Mouse (Mus musculus): ENCODE measurements around the gene Slc9a9. TPM values are rescaled to one million over a fixed set of nuclear protein-coding genes. Genes with fewer than 3 reads are reported as not detected.

Gene Slc9a9
- polyA plus RNA-seq, 1 experiment from 2014 or later, result 5.1 TPM

GRCm38 (mm10) chr9:95221310-95221709, 551.6 kb downstream of the Slc9a9 start:
- 78% methylated on average over 5 of the region's 5 CpGs for WGBS
- no peaks in the 10 kb centered on the region for H3K36me3 ChIP-seq (ENCODE audit: control insufficient read depth, insufficient read depth, low read length)

GRCm38 (mm10) chr9:95226986-95227385, 557.3 kb downstream of the Slc9a9 start:
- WGBS, result 78% methylated on average over 4 of the region's 4 CpGs
- Histone ChIP-seq H3K4me2 (ENCODE audit: low read depth, low read length) (no peak overlapping the region), H3K4me1 (ENCODE audit: control insufficient read depth, insufficient read depth, low read length) (no peaks in the 10 kb centered on the region), H3K36me3 (ENCODE audit: control insufficient read depth, insufficient read depth, low read length) (no peaks in the 10 kb centered on the region), H3K4me3 (replicated peaks; ENCODE audit: low read length) (no peak overlapping the region), H3K9me3 (replicated peaks; ENCODE audit: control insufficient read depth, low read length) (no peaks in the 10 kb centered on the region), H3K27ac (ENCODE audit: low read length) (no peak overlapping the region), H3K9ac (ENCODE audit: low read length) (no peak overlapping the region), H3K27me3 (ENCODE audit: control insufficient read depth, insufficient read depth, low read length) (no peaks in the 10 kb centered on the region)
- no peak for ATAC-seq (ENCODE audit: insufficient read depth, low FRiP score)

More at GRCm38 (mm10) chr9:95221310-95221709, 551.6 kb downstream of the Slc9a9 start:
- ATAC-seq (ENCODE audit: insufficient read depth, low FRiP score), result no peak
- no peak overlapping the region for H3K27ac ChIP-seq (ENCODE audit: low read length)
- H3K4me1 ChIP-seq (ENCODE audit: control insufficient read depth, insufficient read depth, low read length), result no peaks in the 10 kb centered on the region
- no peak overlapping the region for H3K4me2 ChIP-seq (ENCODE audit: low read depth, low read length)
- no peak overlapping the region for H3K9ac ChIP-seq (ENCODE audit: low read length)
- no peak overlapping the region for H3K4me3 ChIP-seq (replicated peaks; ENCODE audit: low read length)
- H3K27me3 ChIP-seq (ENCODE audit: control insufficient read depth, insufficient read depth, low read length), result no peaks in the 10 kb centered on the region
- no peaks in the 10 kb centered on the region for H3K9me3 ChIP-seq (replicated peaks; ENCODE audit: control insufficient read depth, low read length)

- Histone ChIP-seq H3K27ac (ENCODE audit: low read length) (no peak overlapping the region), H3K4me2 (ENCODE audit: low read depth, low read length) (no peak overlapping the region), H3K4me1 (ENCODE audit: control insufficient read depth, insufficient read depth, low read length) (no peaks in the 10 kb centered on the region), H3K9me3 (replicated peaks; ENCODE audit: control insufficient read depth, low read length) (no peaks in the 10 kb centered on the region), H3K4me3 (replicated peaks; ENCODE audit: low read length) (no peak overlapping the region), H3K9ac (ENCODE audit: low read length) (no peak overlapping the region), H3K36me3 (ENCODE audit: control insufficient read depth, insufficient read depth, low read length) (no peaks in the 10 kb centered on the region), H3K27me3 (ENCODE audit: control insufficient read depth, insufficient read depth, low read length) (no peaks in the 10 kb centered on the region)
- ATAC-seq (ENCODE audit: insufficient read depth, low FRiP score), result no peak
- 90% methylated on average over 1 of the region's 1 CpGs for WGBS
Observed at GRCm38 (mm10) chr9:95228123-95228522, 558.4 kb downstream of the Slc9a9 start.

GRCm38 (mm10) chr9:95229147-95229546, 559.4 kb downstream of the Slc9a9 start:
- H3K4me1 ChIP-seq (ENCODE audit: control insufficient read depth, insufficient read depth, low read length), result no peaks in the 10 kb centered on the region
- ATAC-seq (ENCODE audit: insufficient read depth, low FRiP score), result no peak
- no peaks in the 10 kb centered on the region for H3K9me3 ChIP-seq (replicated peaks; ENCODE audit: control insufficient read depth, low read length)

GRCm38 (mm10) chr9:95239900-95240299, 570.2 kb downstream of the Slc9a9 start:
- no peak overlapping the region for H3K9ac ChIP-seq (ENCODE audit: low read length)

More at GRCm38 (mm10) chr9:95229147-95229546, 559.4 kb downstream of the Slc9a9 start:
- no peak overlapping the region for H3K4me3 ChIP-seq (replicated peaks; ENCODE audit: low read length)
- no peaks in the 10 kb centered on the region for H3K36me3 ChIP-seq (ENCODE audit: control insufficient read depth, insufficient read depth, low read length)
- WGBS, result 84% methylated on average over 2 of the region's 2 CpGs
- no peaks in the 10 kb centered on the region for H3K27me3 ChIP-seq (ENCODE audit: control insufficient read depth, insufficient read depth, low read length)
- H3K9ac ChIP-seq (ENCODE audit: low read length), result no peak overlapping the region
- H3K4me2 ChIP-seq (ENCODE audit: low read depth, low read length), result no peak overlapping the region
- no peak overlapping the region for H3K27ac ChIP-seq (ENCODE audit: low read length)

GRCm38 (mm10) chr9:95242628-95243195, 573.0 kb downstream of the Slc9a9 start:
- Histone ChIP-seq H3K9me3 (replicated peaks; ENCODE audit: control insufficient read depth, low read length) (no peaks in the 10 kb centered on the region), H3K4me2 (ENCODE audit: low read depth, low read length) (no peak overlapping the region), H3K27me3 (ENCODE audit: control insufficient read depth, insufficient read depth, low read length) (no peaks in the 10 kb centered on the region), H3K9ac (ENCODE audit: low read length) (no peak overlapping the region), H3K36me3 (ENCODE audit: control insufficient read depth, insufficient read depth, low read length) (no peaks in the 10 kb centered on the region), H3K4me3 (replicated peaks; ENCODE audit: low read length) (no peak overlapping the region), H3K27ac (ENCODE audit: low read length) (no peak overlapping the region), H3K4me1 (ENCODE audit: control insufficient read depth, insufficient read depth, low read length) (no peaks in the 10 kb centered on the region)
- 96% methylated on average over 2 of the region's 2 CpGs for WGBS
- ATAC-seq (ENCODE audit: insufficient read depth, low FRiP score), result no peak

More at GRCm38 (mm10) chr9:95239900-95240299, 570.2 kb downstream of the Slc9a9 start:
- H3K27ac ChIP-seq (ENCODE audit: low read length), result no peak overlapping the region
- H3K9me3 ChIP-seq (replicated peaks; ENCODE audit: control insufficient read depth, low read length), result no peaks in the 10 kb centered on the region
- no peak for ATAC-seq (ENCODE audit: insufficient read depth, low FRiP score)
- no peak overlapping the region for H3K4me3 ChIP-seq (replicated peaks; ENCODE audit: low read length)
- H3K4me1 ChIP-seq (ENCODE audit: control insufficient read depth, insufficient read depth, low read length), result no peaks in the 10 kb centered on the region
- no peaks in the 10 kb centered on the region for H3K36me3 ChIP-seq (ENCODE audit: control insufficient read depth, insufficient read depth, low read length)
- no peak overlapping the region for H3K4me2 ChIP-seq (ENCODE audit: low read depth, low read length)
- H3K27me3 ChIP-seq (ENCODE audit: control insufficient read depth, insufficient read depth, low read length), result no peaks in the 10 kb centered on the region

GRCm38 (mm10) chr9:95254162-95254561, 584.5 kb downstream of the Slc9a9 start:
- no peak overlapping the region for H3K4me2 ChIP-seq (ENCODE audit: low read depth, low read length)
- H3K4me3 ChIP-seq (replicated peaks; ENCODE audit: low read length), result no peak overlapping the region
- H3K27ac ChIP-seq (ENCODE audit: low read length), result no peak overlapping the region
- no peak for ATAC-seq (ENCODE audit: insufficient read depth, low FRiP score)
- H3K36me3 ChIP-seq (ENCODE audit: control insufficient read depth, insufficient read depth, low read length), result no peaks in the 10 kb centered on the region
- no peaks in the 10 kb centered on the region for H3K4me1 ChIP-seq (ENCODE audit: control insufficient read depth, insufficient read depth, low read length)
- H3K27me3 ChIP-seq (ENCODE audit: control insufficient read depth, insufficient read depth, low read length), result no peaks in the 10 kb centered on the region
- H3K9me3 ChIP-seq (replicated peaks; ENCODE audit: control insufficient read depth, low read length), result no peaks in the 10 kb centered on the region; the same call in 1 of the 2 replicates
- 84% methylated on average over 4 of the region's 4 CpGs for WGBS
- no peak overlapping the region for H3K9ac ChIP-seq (ENCODE audit: low read length)

- WGBS, result 60% methylated on average over 6 of the region's 6 CpGs
Observed at GRCm38 (mm10) chr9:95255844-95256243, 586.1 kb downstream of the Slc9a9 start.

GRCm38 (mm10) chr9:95256680-95257316, 587.1 kb downstream of the Slc9a9 start:
- Histone ChIP-seq H3K4me2 (ENCODE audit: low read depth, low read length) (no peak overlapping the region), H3K9me3 (replicated peaks; ENCODE audit: control insufficient read depth, low read length) (no peaks in the 10 kb centered on the region; the same call in 1 of the 2 replicates), H3K4me3 (replicated peaks; ENCODE audit: low read length) (no peak overlapping the region), H3K27me3 (ENCODE audit: control insufficient read depth, insufficient read depth, low read length) (no peaks in the 10 kb centered on the region), H3K27ac (ENCODE audit: low read length) (no peak overlapping the region), H3K9ac (ENCODE audit: low read length) (no peak overlapping the region), H3K36me3 (ENCODE audit: control insufficient read depth, insufficient read depth, low read length) (no peaks in the 10 kb centered on the region), H3K4me1 (ENCODE audit: control insufficient read depth, insufficient read depth, low read length) (no peaks in the 10 kb centered on the region)
- 81% methylated on average over 21 of the region's 21 CpGs for WGBS
- ATAC-seq (ENCODE audit: insufficient read depth, low FRiP score), result no peak

More at GRCm38 (mm10) chr9:95255844-95256243, 586.1 kb downstream of the Slc9a9 start:
- H3K9ac ChIP-seq (ENCODE audit: low read length), result no peak overlapping the region
- H3K9me3 ChIP-seq (replicated peaks; ENCODE audit: control insufficient read depth, low read length), result no peaks in the 10 kb centered on the region; the same call in 1 of the 2 replicates
- H3K4me2 ChIP-seq (ENCODE audit: low read depth, low read length), result no peak overlapping the region
- no peak overlapping the region for H3K4me3 ChIP-seq (replicated peaks; ENCODE audit: low read length)
- no peak for ATAC-seq (ENCODE audit: insufficient read depth, low FRiP score)
- H3K36me3 ChIP-seq (ENCODE audit: control insufficient read depth, insufficient read depth, low read length), result no peaks in the 10 kb centered on the region
- no peaks in the 10 kb centered on the region for H3K27me3 ChIP-seq (ENCODE audit: control insufficient read depth, insufficient read depth, low read length)
- no peaks in the 10 kb centered on the region for H3K4me1 ChIP-seq (ENCODE audit: control insufficient read depth, insufficient read depth, low read length)
- H3K27ac ChIP-seq (ENCODE audit: low read length), result no peak overlapping the region
